ENCODE assay signal across 8 mouse cellular contexts in genomic region chr11:69046395-69046774, GRCm38 (mm10). TPM values are rescaled to one million over a fixed set of nuclear protein-coding genes. Genes with fewer than 3 reads are reported as not detected.
A peak's percentile ranks its signal among the peaks of the same experiment; 100 is the strongest.
DNase-seq lines count a peak whose midpoint lies in the region; ATAC-seq lines count a peak whose summit lies in the region.

No protein-coding gene starts in this region.

- peaks cover 40% of the 10 kb centered on the region for H3K36me3 ChIP-seq in megakaryocyte, embryonic 14.5 days (replicated peaks; ENCODE audit: low read length)
- H3K36me3 ChIP-seq in erythroblast, embryonic 14.5 days (ENCODE audit: control insufficient read depth): peaks cover 51% of the 10 kb centered on the region
- peaks cover 40% of the 10 kb centered on the region for H3K36me3 ChIP-seq in limb, embryonic 12.5 days
- peaks cover 22% of the 10 kb centered on the region for H3K36me3 ChIP-seq in stomach, embryonic 14.5 days (ENCODE audit: control insufficient read depth, insufficient read depth, low read length)

- H3K4me1 ChIP-seq in megakaryocyte, embryonic 14.5 days: peaks cover 55% of the 10 kb centered on the region
- peaks cover 61% of the 10 kb centered on the region for H3K4me1 ChIP-seq in erythroblast, embryonic 14.5 days (ENCODE audit: control insufficient read depth)
- H3K4me1 ChIP-seq in limb, embryonic 12.5 days (replicated peaks): peaks cover 25% of the 10 kb centered on the region
- H3K4me1 ChIP-seq in stomach, embryonic 14.5 days (ENCODE audit: control insufficient read depth, insufficient read depth, low read length): peaks cover 9% of the 10 kb centered on the region

- no peak for DNase-seq in thymus, postnatal 4 days
- no peak for DNase-seq in embryo, embryonic 10 days (ENCODE audit: low spot score)
- no peak for DNase-seq in cerebellum, adult 18-20 months

- H3K27me3 ChIP-seq in megakaryocyte, embryonic 14.5 days (replicated peaks): no peaks in the 10 kb centered on the region
- no peaks in the 10 kb centered on the region for H3K27me3 ChIP-seq in erythroblast, embryonic 14.5 days (ENCODE audit: control insufficient read depth)
- no peaks in the 10 kb centered on the region for H3K27me3 ChIP-seq in limb, embryonic 12.5 days
- no peaks in the 10 kb centered on the region for H3K27me3 ChIP-seq in stomach, embryonic 14.5 days (ENCODE audit: control insufficient read depth, insufficient read depth, low read length)

- peak overlapping the region; percentile 85 for H3K4me2 ChIP-seq in limb, embryonic 12.5 days
- H3K4me2 ChIP-seq in stomach, embryonic 14.5 days (replicated peaks; ENCODE audit: low read depth, low read length): peak overlapping the region; percentile 65

- peak overlapping the region; percentile 83 for H3K9ac ChIP-seq in limb, embryonic 12.5 days (replicated peaks)
- H3K9ac ChIP-seq in stomach, embryonic 14.5 days (replicated peaks; ENCODE audit: low read depth, low read length): peak overlapping the region; percentile 73

- no peak overlapping the region for H3K27ac ChIP-seq in limb, embryonic 12.5 days
- peak overlapping the region; percentile 86 for H3K27ac ChIP-seq in stomach, embryonic 14.5 days (ENCODE audit: low read length)

- H3K4me3 ChIP-seq in megakaryocyte, embryonic 14.5 days (replicated peaks): peak overlapping the region; percentile 100
- H3K4me3 ChIP-seq in erythroblast, embryonic 14.5 days (replicated peaks): peak overlapping the region; percentile 74
- H3K4me3 ChIP-seq in limb, embryonic 12.5 days (replicated peaks): peak overlapping the region; percentile 83
- peak overlapping the region; percentile 60 for H3K4me3 ChIP-seq in stomach, embryonic 14.5 days (ENCODE audit: low read depth, low read length)

- no peaks in the 10 kb centered on the region for H3K9me3 ChIP-seq in megakaryocyte, embryonic 14.5 days
- no peaks in the 10 kb centered on the region for H3K9me3 ChIP-seq in erythroblast, embryonic 14.5 days (ENCODE audit: control insufficient read depth, low read length)
- no peaks in the 10 kb centered on the region for H3K9me3 ChIP-seq in limb, embryonic 12.5 days
- no peaks in the 10 kb centered on the region for H3K9me3 ChIP-seq in stomach, embryonic 14.5 days (ENCODE audit: control insufficient read depth, low read depth, low read length)

- no peak for ATAC-seq in megakaryocyte, adult 5-6 weeks (ENCODE audit: poor library complexity, severe bottlenecking)
- no peak for ATAC-seq in limb, embryonic 12.5 days (ENCODE audit: insufficient number of reproducible peaks, insufficient read depth, low FRiP score, low TSS enrichment, low read depth)
- ATAC-seq in stomach, embryonic 14.5 days (ENCODE audit: insufficient number of reproducible peaks, insufficient read depth, low FRiP score, low read depth): no peak

- WGBS in limb, embryonic 12.5 days: 13% methylated on average over 9 of the region's 9 CpGs
- 6% methylated on average over 9 of the region's 9 CpGs for WGBS in stomach, embryonic 14.5 days

RNA-seq across cellular contexts. Expression of gene Aurkb, which starts 0.9 kb away (rescaled TPM):
- polyA plus RNA-seq in megakaryocyte, embryonic 14.5 days (2012; ENCODE audit: insufficient read depth, low replicate concordance): 41.3 and 65.2 TPM in 2 replicates
- total RNA-seq in megakaryocyte, adult 5-6 weeks (2015): 105 and 116 TPM in 2 replicates
- total RNA-seq in megakaryocyte, adult 5-6 weeks (2017): 116 and 125 TPM in 2 replicates
- polyA plus RNA-seq in erythroblast, embryonic 14.5 days (2012): 20.3 and 26.6 TPM in 2 replicates
- 169 and 171 TPM in 2 replicates for polyA plus RNA-seq in limb, embryonic 12.5 days (2016; fragmentation: Nextera tagmentation; extraction: Ambion mirVana)
- polyA plus RNA-seq in stomach, embryonic 14.5 days (2014; fragmentation: Nextera tagmentation; extraction: Ambion mirVana): 147 and 153 TPM in 2 replicates

RNA-seq across cellular contexts. Expression of gene Borcs6, which starts 13.1 kb away (rescaled TPM):
- polyA plus RNA-seq in megakaryocyte, embryonic 14.5 days (2012; ENCODE audit: insufficient read depth, low replicate concordance): 60.9 and 88.1 TPM in 2 replicates
- total RNA-seq in megakaryocyte, adult 5-6 weeks (2015): 18.8 and 20.5 TPM in 2 replicates
- 17.7 and 20.2 TPM in 2 replicates for total RNA-seq in megakaryocyte, adult 5-6 weeks (2017)
- polyA plus RNA-seq in erythroblast, embryonic 14.5 days (2012): 2.0 and 2.4 TPM in 2 replicates
- 9.2 and 10.0 TPM in 2 replicates for polyA plus RNA-seq in limb, embryonic 12.5 days (2016; fragmentation: Nextera tagmentation; extraction: Ambion mirVana)
- 9.2 and 11.0 TPM in 2 replicates for polyA plus RNA-seq in stomach, embryonic 14.5 days (2014; fragmentation: Nextera tagmentation; extraction: Ambion mirVana)

RNA-seq across cellular contexts. Expression of gene Tmem107, which starts 24.2 kb away (rescaled TPM):
- 40.2 and 62.0 TPM in 2 replicates for polyA plus RNA-seq in megakaryocyte, embryonic 14.5 days (2012; ENCODE audit: insufficient read depth, low replicate concordance)
- 13.2 and 15.7 TPM in 2 replicates for total RNA-seq in megakaryocyte, adult 5-6 weeks (2015)
- total RNA-seq in megakaryocyte, adult 5-6 weeks (2017): 11.4 and 26.6 TPM in 2 replicates
- polyA plus RNA-seq in erythroblast, embryonic 14.5 days (2012): 10.0 and 12.3 TPM in 2 replicates
- polyA plus RNA-seq in limb, embryonic 12.5 days (2016; fragmentation: Nextera tagmentation; extraction: Ambion mirVana): 39.5 and 41.0 TPM in 2 replicates
- polyA plus RNA-seq in stomach, embryonic 14.5 days (2014; fragmentation: Nextera tagmentation; extraction: Ambion mirVana): 59.4 and 59.8 TPM in 2 replicates

RNA-seq across cellular contexts. Expression of gene Ctc1, which starts 30.7 kb away (rescaled TPM):
- 21.0 and 56.5 TPM in 2 replicates for polyA plus RNA-seq in megakaryocyte, embryonic 14.5 days (2012; ENCODE audit: insufficient read depth, low replicate concordance)
- total RNA-seq in megakaryocyte, adult 5-6 weeks (2015): 28.0 and 34.5 TPM in 2 replicates
- total RNA-seq in megakaryocyte, adult 5-6 weeks (2017): 15.8 and 20.5 TPM in 2 replicates
- 13.5 and 27.1 TPM in 2 replicates for polyA plus RNA-seq in erythroblast, embryonic 14.5 days (2012)
- 70.5 and 73.8 TPM in 2 replicates for polyA plus RNA-seq in limb, embryonic 12.5 days (2016; fragmentation: Nextera tagmentation; extraction: Ambion mirVana)
- 45.0 and 47.3 TPM in 2 replicates for polyA plus RNA-seq in stomach, embryonic 14.5 days (2014; fragmentation: Nextera tagmentation; extraction: Ambion mirVana)

RNA-seq across cellular contexts. Expression of gene Pfas, which starts 38.1 kb away (rescaled TPM):
- polyA plus RNA-seq in megakaryocyte, embryonic 14.5 days (2012; ENCODE audit: insufficient read depth, low replicate concordance): 1.9 and 5.5 TPM in 2 replicates
- 7.3 and 10.3 TPM in 2 replicates for total RNA-seq in megakaryocyte, adult 5-6 weeks (2015)
- 7.4 and 10.4 TPM in 2 replicates for total RNA-seq in megakaryocyte, adult 5-6 weeks (2017)
- 0.78 and 0.81 TPM in 2 replicates for polyA plus RNA-seq in erythroblast, embryonic 14.5 days (2012)
- 45.7 and 48.5 TPM in 2 replicates for polyA plus RNA-seq in limb, embryonic 12.5 days (2016; fragmentation: Nextera tagmentation; extraction: Ambion mirVana)
- polyA plus RNA-seq in stomach, embryonic 14.5 days (2014; fragmentation: Nextera tagmentation; extraction: Ambion mirVana): 31.8 and 36.6 TPM in 2 replicates
